Mouse (Mus musculus) bone marrow macrophage, adult 2 months (primary cell): ENCODE results near the gene Podn.

Experiments
- CTCF ChIP-seq: IDR thresholded peaks from 2 replicates; pipeline ENCODE4 v1.5.1; 2012; ENCODE audit warnings: low read depth, mild to moderate bottlenecking, low read length, moderate library complexity
- POLR2A ChIP-seq: IDR thresholded peaks from 2 replicates; pipeline ENCODE4 v1.6.1; 2012; ENCODE audit warnings: mild to moderate bottlenecking, low read depth, low read length, borderline replicate concordance

GRCm38 (mm10) chr4:108082401-108082806 is 13.8 kb downstream of the Podn start:
- TF ChIP-seq CTCF (no peak), POLR2A (no peak)
